Mouse (Mus musculus): ENCODE results near the gene Gm3667.
"Not testable (repeated sequence)": the region's sequence is repeated elsewhere in the genome, so short reads cannot be mapped to it uniquely, and the experiment has no call there.

Gm3667 gene

GRCm38 (mm10) chr14:6889521-6890012 lies at the start of gene Gm3667:
Gm3667 (minus strand) TSS chr14:6889962.
- DNase-seq (ENCODE audit: low read depth, low spot score), result not testable (repeated sequence)

- not testable (repeated sequence) for DNase-seq (ENCODE audit: low read depth, low spot score)
Measured at GRCm38 (mm10) chr14:6899881-6900280, 10.1 kb upstream of the Gm3667 start.

GRCm38 (mm10) chr14:6888811-6889210 lies 951 bp downstream of the Gm3667 start:
- not testable (repeated sequence) for DNase-seq (ENCODE audit: low read depth, low spot score)

- not testable (repeated sequence) for DNase-seq (ENCODE audit: low read depth, low spot score)
Measured at GRCm38 (mm10) chr14:6840211-6840610, 49.6 kb downstream of the Gm3667 start, which contains the start of gene Gm3642. Gm3642 (minus strand) TSS chr14:6840311.

GRCm38 (mm10) chr14:6823297-6823696 lies 66.5 kb downstream of the Gm3667 start:
- DNase-seq (ENCODE audit: low read depth, low spot score), result not testable (repeated sequence)

Data from c-Kit-negative CD71-positive TER-119-positive erythroid progenitor cells, embryonic 14.5 days (primary cell).